Mouse (Mus musculus) T-cell, adult 2 months (primary cell): ENCODE results near the gene Exoc4.

Experiments
- DNase-seq: peaks from one replicate; pipeline ENCODE4 v3.0.0; 2022; ENCODE audit warnings: low spot score

Gene Exoc4

DNA sequence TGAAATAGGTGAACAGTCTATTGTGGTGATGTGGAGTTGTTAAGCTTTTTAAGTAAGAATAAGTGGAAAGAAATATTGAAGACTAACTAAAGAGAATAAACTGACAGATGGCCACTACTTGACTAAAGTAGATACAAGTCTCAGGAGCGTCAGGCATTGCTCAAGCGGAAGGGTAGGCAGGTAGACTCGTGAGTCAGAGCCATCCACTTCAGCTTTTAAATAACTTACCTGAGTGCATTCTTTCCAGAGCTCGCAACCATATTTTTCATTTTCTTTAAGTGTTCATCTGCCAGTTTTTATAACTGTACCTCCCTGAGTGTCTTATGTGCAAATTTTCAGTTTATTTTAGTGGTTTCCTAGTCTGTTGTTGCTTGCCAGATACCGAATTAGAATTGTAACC, 219.6 kb downstream of the Exoc4 start:
- no peak for DNase-seq

DNA sequence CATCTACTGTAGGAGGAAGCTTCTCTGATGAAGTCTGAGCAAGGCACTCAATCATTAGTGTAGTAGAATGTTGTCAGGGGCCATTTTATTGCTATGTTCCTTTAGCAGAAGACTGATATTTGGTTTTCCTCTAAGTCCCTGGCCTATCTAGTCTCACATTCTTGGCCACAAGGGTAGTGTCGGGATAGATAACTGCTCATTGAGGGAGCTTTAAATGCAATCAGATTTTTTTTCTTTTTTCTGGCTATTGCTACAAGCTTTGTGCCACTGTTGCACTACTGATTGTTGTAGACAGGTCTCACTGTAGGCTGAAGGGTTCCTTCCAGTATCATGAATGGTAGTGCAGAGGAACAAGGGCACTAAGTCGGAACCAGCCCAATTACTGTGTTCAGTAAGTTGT, 227.2 kb downstream of the Exoc4 start:
- DNase-seq, result no peak

DNA sequence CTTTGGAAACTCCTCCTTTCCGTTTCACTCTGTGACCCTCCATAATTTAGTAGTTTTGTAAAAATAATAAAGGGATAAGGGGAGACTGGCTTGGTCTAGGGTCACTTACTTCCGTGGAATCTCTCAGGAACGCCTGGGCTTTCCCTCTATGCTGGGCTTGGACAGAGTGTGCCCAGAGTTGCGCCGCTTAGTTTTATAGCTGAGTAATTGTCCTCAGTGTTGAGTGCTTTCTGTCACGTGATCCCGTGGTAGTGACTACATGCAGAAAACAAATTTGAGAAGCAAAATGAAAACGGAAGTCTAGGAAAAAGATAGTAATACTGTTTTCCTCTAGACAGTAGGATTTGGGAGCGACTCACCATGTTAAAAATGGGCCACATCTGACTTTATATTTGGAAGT, 235.7 kb downstream of the Exoc4 start:
- no peak for DNase-seq

DNA sequence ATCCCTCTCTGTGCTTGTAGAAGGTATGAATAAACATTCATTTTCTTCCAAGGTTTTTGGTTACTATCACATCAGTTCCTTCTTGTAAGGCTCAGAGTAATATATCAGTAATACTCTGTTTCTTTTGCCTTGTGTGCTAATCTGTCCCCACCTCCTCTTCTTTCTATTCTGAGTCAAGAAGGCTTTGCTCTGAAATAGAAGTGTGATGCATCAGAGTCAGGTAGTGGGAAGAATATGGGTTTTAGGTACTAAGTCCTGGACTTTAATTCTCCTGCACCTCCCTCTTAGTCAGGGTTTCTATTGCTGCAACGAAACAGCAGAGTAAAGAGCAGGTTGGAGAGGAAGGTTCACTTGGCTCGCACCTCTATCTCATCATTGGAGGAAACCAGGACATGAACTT, 240.9 kb downstream of the Exoc4 start:
- DNase-seq, result no peak

DNA sequence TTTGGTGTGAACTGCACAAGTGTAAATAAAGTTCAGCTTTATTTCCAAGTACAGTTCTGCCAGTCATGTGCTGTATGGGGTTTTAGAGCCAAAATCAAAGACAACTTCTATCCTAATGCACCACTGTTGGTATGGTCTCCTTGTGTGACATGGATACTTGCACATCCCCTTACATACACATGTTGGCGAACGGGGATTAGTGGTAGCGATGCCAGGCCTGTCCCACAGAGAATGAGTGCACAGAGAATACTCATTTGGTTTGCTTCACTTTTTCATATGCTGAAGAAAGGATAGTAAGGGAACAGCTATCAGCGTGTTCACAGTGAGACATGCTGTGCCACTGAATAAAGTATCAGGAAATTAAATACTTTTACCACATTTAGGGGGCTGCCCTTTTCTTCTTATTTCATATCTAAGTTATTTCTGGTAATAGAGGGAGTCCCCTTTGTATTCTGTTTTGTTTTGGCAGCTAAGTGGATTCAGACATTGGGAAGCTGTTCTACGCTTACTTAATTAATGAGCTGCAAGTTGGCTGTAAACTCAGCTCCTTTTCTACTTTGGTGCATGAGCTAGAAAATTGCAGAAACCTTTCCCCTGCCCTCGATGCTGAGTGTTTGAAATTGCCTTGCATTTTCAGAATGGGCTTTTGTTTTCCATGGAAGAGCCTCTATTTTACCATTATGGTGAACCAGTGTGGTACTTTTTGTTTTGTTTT, 247.4 kb downstream of the Exoc4 start:
- no peak for DNase-seq

DNA sequence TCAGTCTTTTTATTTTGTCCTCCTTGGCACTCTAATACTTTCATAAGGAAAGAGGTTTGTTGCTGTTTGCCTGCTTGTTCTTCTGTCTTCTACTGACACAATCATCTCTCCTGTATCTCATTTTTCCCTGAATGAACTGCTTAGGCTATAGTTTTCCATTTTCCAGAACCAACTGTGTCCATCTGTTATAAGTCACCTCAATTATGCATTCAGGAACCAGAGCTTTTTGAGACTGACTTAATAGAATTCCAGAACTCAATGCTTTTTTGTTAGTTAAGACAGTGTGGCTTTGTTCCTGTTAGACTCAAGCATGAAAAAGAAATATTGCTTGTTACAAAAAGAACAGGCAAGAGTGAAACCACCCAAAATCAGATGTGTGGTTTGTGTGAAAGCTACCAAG, 248.5 kb downstream of the Exoc4 start:
- no peak for DNase-seq

DNA sequence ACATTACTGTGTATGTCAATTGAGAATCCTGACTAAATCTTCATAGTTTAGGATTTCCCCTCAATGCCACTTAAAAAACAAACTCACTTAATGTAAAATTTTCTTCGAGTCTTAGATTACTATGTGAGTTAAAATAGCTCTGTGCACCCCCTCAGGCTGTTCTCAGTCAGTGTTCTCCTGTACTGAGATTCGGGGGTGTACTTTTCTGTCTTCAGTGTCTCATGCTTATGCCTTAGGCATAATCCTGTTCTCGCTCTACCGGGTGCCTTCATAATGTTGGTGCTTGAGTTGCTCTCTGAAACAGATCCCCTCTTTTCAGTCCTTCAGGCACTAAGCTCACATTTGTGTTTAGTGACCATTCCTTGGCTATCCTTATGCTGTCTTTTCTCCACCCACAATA, 253.5 kb downstream of the Exoc4 start:
- no peak for DNase-seq

DNA sequence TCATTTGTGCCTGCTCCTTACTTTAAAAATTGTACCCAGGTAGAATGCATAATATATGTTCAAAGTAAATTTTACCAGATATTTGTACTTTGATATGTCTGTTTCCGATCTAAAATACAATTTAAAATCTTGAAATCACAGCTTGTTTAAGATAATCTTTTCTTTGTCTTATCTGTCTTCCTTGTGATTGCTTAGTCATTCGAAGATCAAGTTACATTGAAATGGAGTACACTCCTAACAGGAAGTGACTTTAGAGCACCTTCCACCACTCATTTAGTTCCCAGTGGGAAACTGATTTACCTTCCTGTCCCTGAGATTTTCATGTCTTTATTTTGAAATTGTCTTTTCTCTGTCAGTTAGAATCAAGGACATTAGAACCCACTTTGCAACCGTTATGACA, 254.5 kb downstream of the Exoc4 start:
- DNase-seq, result no peak

DNA sequence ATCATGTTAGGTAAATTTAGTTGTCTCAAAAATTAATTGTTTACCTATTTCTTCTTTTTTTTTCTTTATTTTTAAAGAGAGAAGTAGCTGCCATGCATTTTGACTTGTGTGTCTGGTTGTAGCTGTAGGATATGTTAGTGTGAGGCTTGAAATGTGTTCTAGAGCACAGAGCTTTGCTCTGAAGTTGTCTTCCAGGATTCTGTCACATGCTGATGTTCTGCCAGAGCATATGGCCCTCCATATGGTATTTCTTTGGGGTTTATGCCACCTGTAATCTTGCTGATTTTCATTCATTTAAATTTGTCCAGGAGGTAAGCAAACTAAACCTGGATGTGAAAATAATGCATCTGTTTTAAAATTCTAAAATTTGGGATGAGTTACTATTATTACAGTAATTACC, 258.2 kb downstream of the Exoc4 start:
- no peak for DNase-seq

DNA sequence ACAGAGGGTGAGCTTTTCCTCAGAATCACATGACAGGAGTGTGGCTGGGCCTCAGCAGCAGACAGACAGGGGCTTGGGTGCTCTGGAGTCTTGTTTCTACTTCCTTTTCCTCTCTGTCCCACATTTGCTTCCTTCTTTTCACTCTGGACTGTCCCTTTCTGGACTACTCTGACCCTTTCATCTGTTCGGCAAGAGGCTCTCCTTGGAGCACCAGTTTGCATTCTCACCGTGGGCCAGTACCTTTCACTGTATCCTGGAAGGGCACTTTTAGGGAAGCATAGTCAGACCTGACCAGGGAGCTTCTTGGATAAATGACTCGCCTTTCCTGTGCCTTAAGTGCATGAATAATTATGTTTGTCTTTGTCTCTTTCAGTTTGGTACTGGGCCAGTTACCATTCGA, 266.5 kb downstream of the Exoc4 start:
- no peak for DNase-seq

DNA sequence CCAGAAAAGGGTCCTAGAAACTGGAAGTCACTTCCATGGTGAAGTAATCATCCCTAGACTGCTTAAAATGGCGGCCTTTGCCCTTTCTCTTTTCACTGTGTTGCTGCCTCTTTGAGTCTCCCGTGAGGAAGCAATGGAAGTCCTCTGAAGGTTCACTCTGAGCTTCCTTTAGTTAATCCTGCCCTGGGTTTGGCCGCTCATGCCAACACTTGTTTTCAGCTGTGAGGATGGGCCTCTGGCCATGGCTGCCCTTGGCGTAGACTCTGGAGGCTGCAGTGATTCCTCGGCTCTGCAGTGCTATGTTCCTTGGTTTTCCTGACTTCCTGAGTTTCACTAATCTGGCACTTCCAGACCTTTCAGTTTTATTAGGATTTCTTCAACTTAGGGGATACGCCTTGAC, 267.9 kb downstream of the Exoc4 start:
- no peak for DNase-seq

DNA sequence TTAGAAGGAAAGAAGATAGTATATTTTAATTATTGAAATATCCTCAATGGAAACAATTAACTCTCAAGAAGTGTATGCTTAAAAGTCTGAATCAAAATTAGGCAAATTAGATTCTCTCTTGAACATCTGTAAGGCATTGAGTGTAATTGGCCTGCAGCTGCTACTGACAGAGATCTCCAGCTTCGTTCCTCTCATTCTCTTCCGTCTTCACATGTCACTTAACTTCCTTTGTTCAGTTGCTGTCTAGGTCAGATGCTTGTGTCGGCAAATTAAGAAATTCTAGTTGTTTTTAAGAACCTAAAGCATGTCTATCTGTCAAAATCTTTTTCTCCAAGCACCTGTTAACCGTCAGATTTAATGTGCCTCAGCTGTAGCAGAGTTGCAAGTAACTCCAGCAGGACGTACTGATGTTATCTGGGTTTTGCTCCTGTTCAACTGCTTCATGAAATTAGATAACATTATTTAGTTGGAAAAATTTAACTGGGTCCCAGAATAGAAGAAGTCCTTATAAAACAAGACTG, 269.1 kb downstream of the Exoc4 start:
- no peak for DNase-seq

DNA sequence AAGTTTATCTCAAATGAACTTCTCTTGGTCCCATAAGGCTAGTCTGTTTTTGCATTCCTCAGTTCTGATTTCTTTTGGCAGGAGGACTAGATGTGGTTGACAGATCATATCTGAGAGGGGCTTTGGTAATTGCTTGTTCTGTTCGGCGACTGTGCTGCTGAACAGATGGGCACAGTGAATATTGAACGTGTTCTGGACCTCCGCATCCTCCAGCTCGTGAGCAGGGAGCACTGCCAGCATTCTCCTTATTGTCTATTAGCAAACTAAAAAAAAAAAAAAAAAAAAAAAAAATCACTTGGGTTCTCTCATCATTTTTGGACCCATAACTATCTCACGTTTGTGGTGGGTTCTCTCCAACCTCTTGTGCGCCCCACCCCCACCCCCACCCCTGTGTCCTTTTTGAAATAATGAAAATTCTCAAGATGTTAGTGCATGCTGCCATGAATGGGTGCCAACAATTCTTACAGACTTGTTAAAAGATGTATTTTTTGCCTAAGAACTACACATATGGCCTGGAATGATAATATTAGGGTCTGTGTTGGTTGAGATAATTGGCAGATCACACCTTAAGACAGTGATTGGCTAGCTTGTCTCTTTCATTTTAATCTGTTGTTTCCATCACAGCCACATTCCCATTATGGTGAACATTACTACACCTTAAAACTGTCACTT, 276.9 kb downstream of the Exoc4 start:
- no peak for DNase-seq

DNA sequence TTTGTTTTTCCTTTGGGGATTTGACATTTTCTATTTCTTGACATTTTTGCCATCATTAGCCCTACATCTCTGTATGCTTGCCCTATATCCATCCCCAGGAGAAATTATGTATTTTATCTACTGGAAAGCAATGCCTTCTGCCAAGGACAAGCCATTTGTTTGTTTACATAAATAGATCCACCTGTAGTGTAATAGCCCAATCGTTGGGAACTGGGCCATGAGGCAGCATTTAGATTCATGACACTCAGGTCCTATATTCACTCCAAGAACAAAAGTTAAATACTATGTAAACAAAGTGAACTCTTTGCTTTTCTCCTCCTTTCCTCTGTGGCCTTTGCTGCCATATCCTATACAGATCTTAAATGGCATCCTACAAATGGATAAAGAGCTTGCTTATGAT, 291.5 kb downstream of the Exoc4 start:
- no peak for DNase-seq

DNA sequence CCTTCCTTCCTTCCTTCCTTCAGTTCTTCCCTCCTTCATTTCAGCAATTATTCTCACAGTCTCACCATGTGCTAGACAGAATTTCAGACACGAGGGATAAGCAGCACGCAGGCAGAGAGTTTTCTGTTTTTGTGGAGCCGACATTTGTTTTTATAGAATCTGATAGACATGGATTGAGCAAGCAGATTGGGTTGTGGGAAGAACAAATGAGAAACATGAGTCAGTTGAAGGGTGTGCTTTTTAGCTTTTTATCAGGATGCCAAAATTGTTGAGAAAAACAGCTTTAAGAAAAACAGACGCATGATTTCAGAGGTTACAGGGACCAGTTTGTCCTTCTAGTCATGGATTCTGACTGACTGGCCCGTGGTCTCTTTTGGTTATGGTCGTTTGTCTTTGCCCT, 293.8 kb downstream of the Exoc4 start:
- DNase-seq, result no peak

DNA sequence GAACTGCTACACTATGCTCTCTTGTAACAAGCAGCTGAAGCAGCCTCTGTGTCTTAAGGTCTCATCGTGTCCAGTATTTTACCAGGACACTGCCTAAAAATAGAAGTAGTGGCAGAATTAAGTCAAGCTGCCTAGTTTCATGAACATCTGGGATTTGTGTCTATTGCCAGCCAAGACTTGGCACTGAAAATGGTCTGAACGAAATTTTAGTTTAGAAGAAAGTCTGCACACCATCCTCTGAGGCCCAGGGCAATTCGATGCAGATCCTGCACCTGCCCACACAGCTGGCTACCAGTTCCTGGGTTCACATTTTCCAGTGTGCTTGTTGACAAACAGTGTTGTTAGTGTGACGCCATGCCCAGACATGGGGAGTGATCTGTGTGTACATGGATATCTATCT, 303.0 kb downstream of the Exoc4 start:
- no peak for DNase-seq

DNA sequence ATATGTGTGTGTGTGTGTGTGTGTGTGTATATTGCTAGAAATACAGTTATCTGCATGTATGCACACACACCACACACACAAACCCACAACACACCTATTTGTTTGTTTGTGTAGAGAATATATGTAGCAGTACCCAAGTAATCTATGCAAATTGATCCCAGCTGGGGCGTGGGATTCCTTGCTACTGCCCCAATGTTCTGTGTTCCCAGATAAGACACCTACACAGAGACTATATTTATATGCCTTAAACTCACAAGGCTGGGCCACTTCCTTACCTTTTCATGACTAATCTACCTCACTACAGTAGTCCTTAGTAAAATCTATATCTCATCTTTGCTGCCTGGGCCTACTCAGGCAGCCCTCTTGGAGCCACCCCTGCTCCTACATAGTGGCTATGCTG, 312.0 kb downstream of the Exoc4 start:
- DNase-seq, result no peak

DNA sequence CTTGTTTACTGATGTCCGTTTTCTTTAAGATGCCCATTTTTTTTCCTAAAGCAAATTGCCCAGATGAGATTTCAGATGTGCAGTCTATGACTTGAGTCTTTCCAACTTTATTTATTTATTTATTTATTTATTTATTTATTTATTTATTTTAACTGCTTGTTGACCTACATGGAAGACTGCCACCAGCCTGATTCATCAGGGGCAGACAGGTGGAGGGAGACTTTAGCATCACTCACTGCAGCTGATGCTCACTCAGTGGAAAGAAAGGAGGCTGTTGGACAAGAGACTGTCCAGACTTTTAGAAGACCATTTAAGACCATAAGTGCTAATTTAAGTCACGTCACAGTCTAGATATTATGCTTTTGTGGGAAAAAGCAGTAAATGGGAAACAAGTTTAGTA, 313.0 kb downstream of the Exoc4 start:
- DNase-seq, result no peak

DNA sequence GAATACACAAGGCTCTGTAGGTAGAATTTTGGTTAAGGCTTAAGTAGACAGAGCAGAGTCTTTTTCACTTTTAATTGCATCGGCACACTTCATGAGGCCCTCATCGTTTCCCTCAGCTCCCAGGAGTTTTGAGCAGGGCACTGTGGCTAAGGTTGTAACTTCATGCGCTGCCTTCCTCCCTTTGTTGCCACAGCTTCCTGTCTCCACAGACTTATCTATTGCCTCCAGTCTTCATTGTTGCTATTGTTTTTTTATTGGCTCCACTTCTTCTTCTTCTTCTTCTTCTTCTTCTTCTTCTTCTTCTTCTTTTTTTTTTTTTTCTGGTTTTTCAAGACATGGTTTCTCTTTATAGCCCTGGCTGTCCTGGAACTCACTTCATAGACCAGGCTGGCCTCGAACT, 327.1 kb downstream of the Exoc4 start:
- DNase-seq, result no peak

DNA sequence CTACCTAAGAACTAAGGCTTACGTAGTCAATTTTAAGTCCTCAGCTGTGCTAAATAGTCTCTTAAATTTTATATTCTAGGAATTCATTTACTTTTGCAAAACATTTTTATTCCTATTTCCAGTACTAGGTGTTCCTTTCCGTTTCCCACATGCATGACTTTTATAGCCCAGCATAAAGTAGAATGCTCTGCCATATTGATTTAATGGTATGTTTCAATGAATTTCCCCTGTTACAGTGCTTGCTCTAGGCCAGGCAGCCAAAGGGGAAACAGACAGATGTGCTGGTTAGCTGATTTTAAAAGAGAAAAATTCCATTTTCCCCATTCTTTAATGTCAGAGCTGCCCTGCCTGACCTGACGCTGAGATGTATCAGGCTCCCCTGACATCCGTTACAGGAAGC, 359.6 kb downstream of the Exoc4 start:
- DNase-seq, result no peak

DNA sequence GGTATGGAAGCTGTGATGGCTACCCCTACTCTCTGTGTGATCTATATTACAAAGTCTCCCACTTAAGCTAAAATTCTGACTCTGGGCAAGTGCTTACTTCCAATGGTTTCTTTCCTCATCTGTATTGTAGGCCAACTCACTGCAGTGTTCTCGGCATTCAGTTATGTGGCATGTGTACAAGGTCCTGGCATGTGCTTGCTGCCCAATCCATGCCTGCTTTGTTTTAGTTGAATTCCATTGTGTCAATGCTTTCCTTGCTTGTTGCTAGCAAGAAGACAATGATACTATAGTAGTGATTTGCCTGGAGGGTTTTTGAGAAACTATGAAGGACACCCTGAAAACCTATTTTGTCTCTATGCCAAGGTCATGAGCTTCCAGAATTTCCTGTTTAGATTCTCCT, 365.1 kb downstream of the Exoc4 start:
- DNase-seq, result no peak

DNA sequence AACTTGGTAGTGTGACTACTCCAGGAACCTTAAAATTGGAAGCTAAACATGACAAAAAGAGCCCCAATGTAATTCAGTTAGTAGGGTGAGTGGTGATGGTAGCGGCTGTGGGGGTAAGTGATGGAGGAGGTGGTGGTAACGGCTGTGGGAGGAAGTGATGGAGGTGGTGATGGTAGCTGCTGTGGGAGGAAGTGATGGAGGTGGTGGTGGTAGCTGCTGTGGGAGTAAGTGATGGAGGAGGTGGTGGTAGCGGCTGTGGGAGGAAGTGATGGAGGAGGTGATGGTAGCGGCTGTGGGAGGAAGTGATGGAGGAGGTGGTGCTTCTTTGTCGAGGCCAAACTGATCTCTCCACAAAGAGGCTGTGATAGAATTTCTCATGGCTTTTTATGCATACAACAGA, 369.7 kb downstream of the Exoc4 start:
- peak; percentile 5 for DNase-seq

DNA sequence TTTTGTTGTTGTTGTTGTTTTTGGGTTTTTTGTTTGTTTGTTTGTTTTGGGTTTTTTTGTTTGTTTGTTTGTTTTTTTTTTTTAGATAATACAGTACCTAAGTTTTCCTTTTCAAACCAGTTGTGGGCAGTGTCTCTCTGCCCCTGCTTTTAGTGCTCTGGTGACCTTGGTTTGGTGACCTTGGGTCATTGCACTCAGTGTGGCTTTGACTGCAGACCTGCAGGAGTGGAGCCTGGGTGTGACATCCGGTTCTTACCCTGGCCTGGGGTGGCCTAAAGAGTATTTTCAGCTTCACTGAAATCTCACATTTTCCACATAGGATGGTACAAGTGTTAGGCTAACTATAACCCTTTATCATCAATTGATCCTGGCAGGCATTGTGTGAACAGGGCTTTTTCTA, 371.8 kb downstream of the Exoc4 start:
- DNase-seq, result no peak

DNA sequence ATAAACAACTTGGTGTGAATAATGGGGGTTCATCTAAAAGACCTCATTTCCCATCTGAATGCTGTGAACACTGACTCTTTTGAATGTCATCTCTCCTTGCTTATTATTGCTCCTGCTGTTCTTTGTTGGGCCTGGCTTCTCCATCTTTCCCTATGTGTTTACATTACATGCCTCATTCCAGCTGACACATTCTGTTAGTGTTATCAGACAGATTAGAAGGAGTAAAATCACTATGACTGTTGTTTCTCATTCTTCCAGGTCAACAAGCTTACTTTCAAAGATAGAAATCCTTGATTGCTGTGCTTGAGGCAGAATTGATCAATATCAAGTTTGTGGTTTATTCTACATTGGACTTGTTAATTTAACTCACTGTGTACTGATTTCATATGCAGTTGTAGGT, 377.0 kb downstream of the Exoc4 start:
- no peak for DNase-seq
